Mouse (Mus musculus) frontal cortex, postnatal 14 days (tissue): ENCODE data around the gene Ugt1a6b.

Experiments
- DNase-seq, 2 experiments: peaks; one replicate each; pipeline ENCODE4 v3.0.0; 2022; ENCODE audit warnings: low spot score in 2 of 2

The Ugt1a6b gene

DNA sequence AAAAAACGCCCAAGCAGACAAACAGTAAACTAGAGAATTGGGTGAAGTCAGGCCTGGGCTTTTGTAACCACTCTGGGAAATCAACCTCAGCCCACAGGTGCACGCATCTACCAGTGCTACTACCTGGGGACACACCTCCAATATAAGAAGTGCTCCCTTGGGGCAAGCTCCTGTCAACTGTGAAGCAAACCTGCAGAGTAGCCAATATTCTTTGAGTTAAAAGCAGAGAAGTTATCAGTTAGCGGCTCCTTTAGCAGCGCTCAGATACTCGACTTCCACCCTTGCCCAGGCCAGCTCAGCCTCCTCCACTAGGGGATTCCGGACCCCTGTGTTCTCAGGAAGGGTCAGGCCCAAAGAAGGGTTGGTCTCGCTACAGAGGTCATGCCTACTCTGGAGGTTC is 158.7 kb downstream of the Ugt1a6b start:
- DNase-seq: no peak

DNA sequence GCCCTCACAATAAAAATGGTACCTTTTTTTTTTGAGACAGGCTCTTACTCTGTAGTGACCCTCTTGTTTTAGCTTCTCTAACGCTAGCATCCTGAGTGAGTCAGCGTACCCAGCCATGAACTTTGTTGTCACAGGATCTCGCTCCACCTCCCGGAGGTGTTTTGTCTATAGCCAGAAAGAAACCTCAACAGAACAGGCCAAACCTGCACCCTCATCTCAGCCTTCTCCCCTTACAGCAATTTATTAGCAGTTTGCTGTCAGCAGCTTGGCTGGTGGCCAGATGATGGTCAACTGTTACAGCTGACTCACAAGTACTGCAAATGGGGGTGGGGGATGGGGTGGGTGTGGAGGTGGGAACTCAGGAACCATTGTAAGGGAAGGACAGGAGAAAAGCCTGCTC is 159.2 kb downstream of the Ugt1a6b start:
- no peak for DNase-seq

DNA sequence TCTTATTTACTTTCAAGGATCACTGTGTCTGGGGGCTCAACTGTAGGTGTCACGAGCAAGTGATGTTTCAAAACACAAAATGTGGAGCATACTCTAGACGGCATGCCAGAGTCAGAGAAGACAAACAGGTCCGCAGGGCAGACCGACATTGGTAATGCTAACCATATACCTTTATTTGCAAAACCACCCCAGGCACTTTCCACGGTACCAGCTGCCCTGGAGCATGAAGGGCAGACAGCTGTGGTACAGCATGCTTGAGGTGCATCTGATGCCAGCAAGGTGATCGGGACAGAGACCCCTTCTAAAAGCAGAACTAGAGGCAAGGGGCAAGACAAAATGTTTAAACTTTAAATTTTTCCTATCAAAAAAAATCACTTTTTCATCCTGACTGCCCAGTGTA is 159.9 kb downstream of the Ugt1a6b start:
- no peak for DNase-seq

- no peak for DNase-seq
These were observed 160.7 kb downstream of the Ugt1a6b start for GRCm38 (mm10) chr1:88263778-88264177.

- no peak for DNase-seq
These were observed 161.3 kb downstream of the Ugt1a6b start for GRCm38 (mm10) chr1:88264237-88264868.

GRCm38 (mm10) chr1:88264869-88265240 is 161.8 kb downstream of the Ugt1a6b start:
- DNase-seq: peak in 1 of 2 experiments; percentile 32

- DNase-seq: no peak
These were observed 163.1 kb downstream of the Ugt1a6b start for GRCm38 (mm10) chr1:88266123-88266522.

GRCm38 (mm10) chr1:88267489-88267888 is 164.4 kb downstream of the Ugt1a6b start:
- peak in 1 of 2 experiments; percentile 7 for DNase-seq

GRCm38 (mm10) chr1:88268070-88268469 is 165.0 kb downstream of the Ugt1a6b start:
- DNase-seq: peak in 1 of 2 experiments; percentile 13
